11 mouse cellular contexts compared by ENCODE assay signal in the genomic region with DNA sequence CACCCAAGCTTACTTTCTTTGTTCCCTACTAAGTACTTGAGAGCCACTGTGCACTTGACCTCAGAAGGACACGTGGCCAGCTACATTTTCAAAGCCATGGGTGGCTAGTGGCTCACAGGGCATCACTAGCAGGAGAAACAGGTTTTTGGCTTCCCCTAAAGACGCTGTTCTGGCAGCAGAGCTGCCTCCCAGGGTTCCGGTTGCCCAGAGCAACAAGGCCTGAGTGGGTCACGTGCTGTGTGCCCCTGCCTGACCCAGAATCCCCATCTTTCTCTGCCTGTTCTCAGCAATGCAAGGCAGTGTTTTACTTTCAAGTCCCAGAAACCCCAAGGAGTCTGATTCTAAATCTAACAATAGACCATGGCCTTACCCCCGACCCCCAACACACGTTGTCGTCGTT.
DNase-seq lines count a peak whose midpoint lies in the region; ATAC-seq and TF ChIP-seq lines count a peak whose summit lies in the region.
"Had no signal": no experiment of that assay in that cellular context is flagged by ENCODE, and none has a peak within 500 bp of the region (broad histone marks: within the 10 kb centered on the region; RNA-seq: fewer than 3 reads in every experiment).

No protein-coding gene starts in this region.

- ATAC-seq in heart, embryonic 12.5 days (ENCODE audit: insufficient number of reproducible peaks, low FRiP score), result no peak

- 44% methylated on average over 8 of the region's 8 CpGs for WGBS in forebrain, embryonic 10.5 days
- 75% methylated on average over 8 of the region's 8 CpGs for WGBS in heart, embryonic 12.5 days
- 74% methylated on average over 8 of the region's 8 CpGs for WGBS in heart, embryonic 10.5 days

- no peak overlapping the region for H3K9ac ChIP-seq in heart, embryonic 12.5 days
- H3K9ac ChIP-seq: limb, embryonic 13.5 days had no signal

- DNase-seq in right cerebral cortex, postnatal 14 days, result peak; percentile 10
- DNase-seq in right cerebral cortex, postnatal 4 days, result no peak
- peak; percentile 36 for DNase-seq in forebrain, embryonic 10.5 days (ENCODE audit: extremely low spot score, low spot score)
- DNase-seq in lung, postnatal 36 days, result peak; percentile 60
- DNase-seq in gastrocnemius, adult 2 months, result no peak
- no peak for DNase-seq in heart, embryonic 10.5 days (ENCODE audit: low spot score)
- DNase-seq in adrenal gland, adult 18-20 months (ENCODE audit: low spot score in 2 of 2), result no peak
- DNase-seq: thymus, postnatal 36 days had no signal

- TF ChIP-seq CTCF in gastrocnemius, adult 2 months (IDR thresholded peaks at IDR 0.05), result no peak

- peak overlapping the region; percentile 69 for H3K27ac ChIP-seq in forebrain, embryonic 10.5 days
- H3K27ac ChIP-seq in gastrocnemius, adult 2 months, result no peak overlapping the region
- no peak overlapping the region for H3K27ac ChIP-seq in heart, embryonic 12.5 days (ENCODE audit: poor library complexity, severe bottlenecking)
- no peak overlapping the region for H3K27ac ChIP-seq in heart, embryonic 10.5 days
- H3K27ac ChIP-seq: limb, embryonic 13.5 days had no signal

- intact Hi-C loops in gastrocnemius, adult 2 months (cut with DNase I), result no loop called here

- H3K4me1 ChIP-seq in forebrain, embryonic 10.5 days, result peaks cover 23% of the 10 kb centered on the region
- no peaks in the 10 kb centered on the region for H3K4me1 ChIP-seq in heart, embryonic 12.5 days (replicated peaks)
- H3K4me1 ChIP-seq in heart, embryonic 10.5 days, result peaks cover 5% of the 10 kb centered on the region; the same call in 1 of the 2 replicates
- H3K4me1 ChIP-seq: limb, embryonic 13.5 days had no signal

- H3K4me3 ChIP-seq in forebrain, embryonic 10.5 days, result no peak overlapping the region; the same call in 1 of the 2 replicates
- no peak overlapping the region for H3K4me3 ChIP-seq in gastrocnemius, adult 2 months
- no peak overlapping the region for H3K4me3 ChIP-seq in heart, embryonic 12.5 days
- H3K4me3 ChIP-seq in heart, embryonic 10.5 days, result no peak overlapping the region
- H3K4me3 ChIP-seq: limb, embryonic 13.5 days had no signal

- H3K27me3 ChIP-seq in forebrain, embryonic 10.5 days (ENCODE audit: poor library complexity, severe bottlenecking), result no peaks in the 10 kb centered on the region
- H3K27me3 ChIP-seq in heart, embryonic 12.5 days (replicated peaks), result no peaks in the 10 kb centered on the region; the same call in 1 of the 2 replicates
- H3K27me3 ChIP-seq in heart, embryonic 10.5 days (ENCODE audit: insufficient read depth, poor library complexity, severe bottlenecking), result peaks cover under 1% of the 10 kb centered on the region; the same call in 1 of the 2 replicates
- H3K27me3 ChIP-seq: limb, embryonic 13.5 days had no signal

- no peaks in the 10 kb centered on the region for H3K9me3 ChIP-seq in forebrain, embryonic 10.5 days
- no peaks in the 10 kb centered on the region for H3K9me3 ChIP-seq in heart, embryonic 12.5 days (replicated peaks)
- no peaks in the 10 kb centered on the region for H3K9me3 ChIP-seq in heart, embryonic 10.5 days
- H3K9me3 ChIP-seq: limb, embryonic 13.5 days had no signal

- no peak overlapping the region for H3K4me2 ChIP-seq in heart, embryonic 12.5 days
- H3K4me2 ChIP-seq: limb, embryonic 13.5 days had no signal

- no peaks in the 10 kb centered on the region for H3K36me3 ChIP-seq in forebrain, embryonic 10.5 days (replicated peaks)
- no peaks in the 10 kb centered on the region for H3K36me3 ChIP-seq in heart, embryonic 12.5 days
- no peaks in the 10 kb centered on the region for H3K36me3 ChIP-seq in heart, embryonic 10.5 days
- H3K36me3 ChIP-seq: G1E; limb, embryonic 13.5 days had no signal

Comparison
In these comparisons a context has a peak if more than half of its experiments do, and no peak if none do; other contexts are left out.
1. DNase-seq: peak in right cerebral cortex, postnatal 14 days (single experiment), forebrain, embryonic 10.5 days (single experiment) and lung, postnatal 36 days (single experiment); none in right cerebral cortex, postnatal 4 days (single experiment), gastrocnemius, adult 2 months (single experiment), heart, embryonic 10.5 days (single experiment) and adrenal gland, adult 18-20 months (0 of 2).